Mouse (Mus musculus) thymus, postnatal 10 days (tissue): Measurements from ENCODE around the gene Tgds.
A peak's percentile ranks its signal among the peaks of the same experiment; 100 is the strongest.
"Not testable (repeated sequence)": the region's sequence is repeated elsewhere in the genome, so short reads cannot be mapped to it uniquely, and the experiment has no call there.

ENCODE experiments used
- DNase-seq, 2 experiments: peaks; one replicate each; pipeline ENCODE4 v3.0.0; 2021; ENCODE audit warnings: low spot score in 2 of 2

Tgds gene

GRCm38 (mm10) chr14:118132642-118132977 is at the start of gene Tgds:
Gene Tgds (minus strand): TSS chr14:118132755.
- peak; percentile 96 to 97 for DNase-seq

GRCm38 (mm10) chr14:118180711-118181177 is 48.2 kb upstream of the Tgds start:
- no peak for DNase-seq

- peak; percentile 28 to 49 for DNase-seq
These were observed 47.6 kb upstream of the Tgds start for GRCm38 (mm10) chr14:118180117-118180557.

- no peak for DNase-seq
These were observed 47.1 kb upstream of the Tgds start for GRCm38 (mm10) chr14:118179701-118180100.

- DNase-seq, result no peak
These were observed 46.7 kb upstream of the Tgds start for GRCm38 (mm10) chr14:118179251-118179650.

- no peak for DNase-seq
These were observed 43.1 kb upstream of the Tgds start for GRCm38 (mm10) chr14:118175694-118176085.

- no peak for DNase-seq
These were observed 42.6 kb upstream of the Tgds start for GRCm38 (mm10) chr14:118175071-118175693.

- peak in 1 of 2 experiments; percentile 11 for DNase-seq
These were observed 41.1 kb upstream of the Tgds start for GRCm38 (mm10) chr14:118173590-118174203.

- no peak for DNase-seq
These were observed 36.2 kb upstream of the Tgds start for GRCm38 (mm10) chr14:118168776-118169175.

GRCm38 (mm10) chr14:118162640-118163039 is 30.1 kb upstream of the Tgds start:
- DNase-seq, result no peak

- no peak for DNase-seq
These were observed 29.2 kb upstream of the Tgds start for GRCm38 (mm10) chr14:118161751-118162150.

GRCm38 (mm10) chr14:118157146-118157545 is 24.6 kb upstream of the Tgds start:
- peak; percentile 35 to 70 for DNase-seq

GRCm38 (mm10) chr14:118156740-118157139 is 24.2 kb upstream of the Tgds start:
- DNase-seq, result no peak

GRCm38 (mm10) chr14:118156056-118156455 is 23.5 kb upstream of the Tgds start:
- DNase-seq, result not testable (repeated sequence)

- no peak for DNase-seq
These were observed 19.7 kb upstream of the Tgds start for GRCm38 (mm10) chr14:118152294-118152651.

- no peak for DNase-seq
These were observed 19.2 kb upstream of the Tgds start for GRCm38 (mm10) chr14:118151651-118152293.

- DNase-seq, result no peak
These were observed 18.3 kb upstream of the Tgds start for GRCm38 (mm10) chr14:118150656-118151551.

GRCm38 (mm10) chr14:118148554-118148953 is 16.0 kb upstream of the Tgds start:
- DNase-seq, result no peak

GRCm38 (mm10) chr14:118148046-118148445 is 15.5 kb upstream of the Tgds start:
- no peak for DNase-seq

GRCm38 (mm10) chr14:118142283-118142682 is 9.7 kb upstream of the Tgds start:
- no peak for DNase-seq

- DNase-seq, result peak in 1 of 2 experiments; percentile 21
These were observed 4.9 kb upstream of the Tgds start for GRCm38 (mm10) chr14:118137487-118137886.
